Mouse (Mus musculus): ENCODE measurements at regions not wholly inside any gene's neighbourhood (a gene's known extent, or its start where the extent isn't known, plus 50 kb on each side); places are given as distances from the start of the nearest gene placed in this dataset.

DNA sequence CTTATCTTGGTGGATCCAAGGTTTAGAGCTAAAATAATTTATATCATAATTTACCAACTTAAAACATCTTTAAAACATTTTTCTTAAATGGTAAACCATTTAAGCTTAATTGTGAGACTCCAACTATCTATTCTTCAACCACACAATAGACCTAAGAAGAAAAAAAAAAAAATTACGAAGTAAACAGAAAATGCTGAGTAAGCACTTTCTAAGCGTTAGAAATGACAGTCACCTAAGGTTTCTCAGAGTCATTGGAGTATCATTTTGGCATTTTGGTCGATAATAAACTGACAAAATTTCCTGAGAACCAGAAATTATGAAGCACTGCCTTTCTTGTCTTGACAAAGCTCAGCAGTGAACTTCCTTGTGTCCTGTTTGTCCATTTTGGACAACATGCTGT lies 1323.7 kb upstream of the Pcdh7 start:
- no peak for ATAC-seq (ENCODE audit: low TSS enrichment)

- peak; percentile 96 for ATAC-seq (ENCODE audit: low TSS enrichment)
These were observed 1282.8 kb upstream of the Pcdh7 start for GRCm38 (mm10) chr5:56434958-56435357.

- no peak for ATAC-seq (ENCODE audit: low TSS enrichment)
These were observed 1277.3 kb upstream of the Pcdh7 start for GRCm38 (mm10) chr5:56440423-56440822.

DNA sequence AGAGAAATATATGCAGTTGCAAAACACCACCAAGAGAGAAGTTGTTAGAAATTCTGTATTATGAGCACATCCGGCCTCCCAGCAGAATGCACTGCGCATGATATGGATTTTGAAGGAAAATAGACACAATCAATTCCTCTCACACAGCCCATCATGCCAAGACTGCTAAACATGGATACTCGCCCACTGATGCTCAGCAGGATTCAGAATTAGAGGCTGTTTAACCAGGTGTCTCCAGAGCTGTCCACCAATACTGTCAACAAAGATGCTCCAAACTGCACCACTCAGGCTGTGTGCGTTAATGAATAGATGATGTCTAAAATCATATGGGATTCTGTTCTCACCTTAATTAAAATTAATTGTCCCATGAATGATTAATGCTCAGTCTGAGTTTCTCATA lies 1230.0 kb upstream of the Pcdh7 start:
- no peak for ATAC-seq (ENCODE audit: low TSS enrichment)

Data from frontal cortex, adult (tissue).